Mouse (Mus musculus) heart, postnatal 4 days (tissue): ENCODE results near the gene Dnajc21. TPM values are rescaled to one million over a fixed set of nuclear protein-coding genes. Genes with fewer than 3 reads are reported as not detected.

Source experiments
- DNase-seq: peaks from one replicate; pipeline ENCODE4 v3.0.0; 2021
- total RNA-seq, 2 experiments: library from RNA; stranded (reverse); gene quantifications; 2 replicates each; pipeline ENCODE4 v1.2.3; 2021

The Dnajc21 gene
- total RNA-seq, 2 experiments from 2014 or later, result 20.1 to 21.6 TPM

- DNase-seq, result no peak
Observed at GRCm38 (mm10) chr15:10436893-10437292, 33.4 kb downstream of the Dnajc21 start.

GRCm38 (mm10) chr15:10426545-10427266 is 43.6 kb downstream of the Dnajc21 start:
- no peak for DNase-seq

GRCm38 (mm10) chr15:10426124-10426523 is 44.2 kb downstream of the Dnajc21 start:
- no peak for DNase-seq

GRCm38 (mm10) chr15:10421785-10422144 is 48.6 kb downstream of the Dnajc21 start:
- DNase-seq, result no peak

- no peak for DNase-seq
Observed at GRCm38 (mm10) chr15:10421138-10421784, 49.1 kb downstream of the Dnajc21 start.

GRCm38 (mm10) chr15:10413656-10414055 is 56.7 kb downstream of the Dnajc21 start:
- DNase-seq, result no peak

- DNase-seq, result no peak
Observed at GRCm38 (mm10) chr15:10410881-10411280, 59.4 kb downstream of the Dnajc21 start.

GRCm38 (mm10) chr15:10409842-10410241 is 60.5 kb downstream of the Dnajc21 start:
- DNase-seq, result no peak

GRCm38 (mm10) chr15:10400415-10400814 is 69.9 kb downstream of the Dnajc21 start:
- no peak for DNase-seq

- no peak for DNase-seq
Observed at GRCm38 (mm10) chr15:10399795-10400194, 70.5 kb downstream of the Dnajc21 start.

Other genes starting within 250 kb of the Dnajc21 start
- not detected for gene Gm21973, start 145.1 kb downstream of the Dnajc21 start, total RNA-seq
- not detected for gene Agxt2, start 112.0 kb downstream of the Dnajc21 start, total RNA-seq
- gene Brix1, start 15.4 kb upstream of the Dnajc21 start, total RNA-seq, result 10 to 100 TPM; 32.5 to 36.3 TPM
- gene Rad1, start 15.5 kb upstream of the Dnajc21 start, total RNA-seq, result 1 to 10 TPM; 7.5 to 9.4 TPM
- gene Ttc23l, start 88.2 kb upstream of the Dnajc21 start, total RNA-seq, result not detected
- gene Rai14, start 244.1 kb upstream of the Dnajc21 start, total RNA-seq, result 10 to 100 TPM; 15.1 to 15.9 TPM